Mouse (Mus musculus) liver, adult 2 months (tissue): ENCODE measurements at regions not wholly inside any gene's neighbourhood (a gene's known extent, or its start where the extent isn't known, plus 50 kb on each side); places are given as distances from the start of the nearest gene placed in this dataset.

Experiments
- CTCF ChIP-seq: fragments of 200-500 bp; IDR thresholded peaks from 2 replicates; pipeline ENCODE4 v1.5.1; 2011; ENCODE audit warnings: low read depth, low read length, control low read depth
- POLR2A ChIP-seq: fragments of 200-500 bp; IDR thresholded peaks from 2 replicates; pipeline ENCODE4 v1.6.1; 2011; ENCODE audit warnings: low read length, control low read depth; ENCODE audit not compliant: insufficient read depth; ENCODE audit errors: extremely low read depth

DNA sequence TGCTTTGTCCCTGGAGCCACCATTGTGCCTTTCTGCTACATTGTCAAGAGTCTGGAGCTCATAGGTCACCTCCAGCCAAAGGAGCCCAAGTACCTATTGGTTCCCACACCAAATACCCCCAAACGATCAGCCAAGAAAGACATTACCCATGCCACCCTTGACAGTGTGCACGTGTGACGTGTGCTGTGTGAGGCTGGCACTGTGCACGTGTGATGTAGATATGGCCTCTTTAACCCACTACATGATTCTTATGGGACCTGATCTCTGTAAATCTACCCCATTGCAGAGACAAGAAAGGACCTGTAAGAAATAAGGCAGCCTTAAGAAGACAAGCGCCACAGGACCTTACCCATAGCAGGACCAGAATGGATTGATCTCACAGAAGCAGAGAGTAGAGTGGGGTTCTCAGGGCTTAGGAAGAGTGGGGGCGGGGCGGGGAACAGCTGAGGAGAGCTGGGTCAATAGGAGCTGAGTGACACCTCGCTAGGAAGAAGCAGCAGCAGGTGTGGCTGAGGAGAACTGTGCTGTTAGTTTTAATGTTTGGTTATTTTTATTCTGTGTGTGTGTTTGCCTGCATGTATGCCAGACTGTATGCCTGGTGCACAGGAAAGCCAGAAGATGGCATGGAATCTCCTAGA is 331.5 kb upstream of the 3110018I06Rik start:
- TF ChIP-seq POLR2A (no peak), CTCF (no peak)
